Mouse (Mus musculus) hindbrain, embryonic 15.5 days (tissue): ENCODE results near the gene Adat3. TPM values are rescaled to one million over a fixed set of nuclear protein-coding genes. Genes with fewer than 3 reads are reported as not detected.
A peak's percentile ranks its signal among the peaks of the same experiment; 100 is the strongest.

Experiments
- ATAC-seq: fragments of 200-750 bp; cut with Nextera tagmentation; 2 replicates; pipeline ENCODE4 v1.8.0; 2017; ENCODE audit warnings: low read depth, moderate number of reproducible peaks, moderate TSS enrichment; ENCODE audit not compliant: low FRiP score
- H3K27ac ChIP-seq: fragments of 300-500 bp; sonication (generic); replicated peaks from 2 replicates; pipeline ENCODE4 v1.5.1; 2015; ENCODE audit warnings: mild to moderate bottlenecking, inconsistent platforms
- H3K27me3 ChIP-seq: fragments of 300-500 bp; sonication (generic); 2 replicates; pipeline ENCODE4 v1.6.1; 2015; ENCODE audit warnings: control low read depth, inconsistent platforms
- H3K36me3 ChIP-seq: fragments of 300-500 bp; sonication (generic); 2 replicates; pipeline ENCODE4 v1.6.1; 2015; ENCODE audit warnings: control low read depth, inconsistent platforms
- H3K4me1 ChIP-seq: fragments of 300-500 bp; sonication (generic); replicated peaks from 2 replicates; pipeline ENCODE4 v1.6.1; 2015; ENCODE audit warnings: control low read depth, inconsistent platforms
- H3K4me2 ChIP-seq: fragments of 300-500 bp; sonication (generic); 2 replicates; pipeline ENCODE4 v1.6.1; 2015; ENCODE audit warnings: moderate library complexity, mild to moderate bottlenecking, inconsistent platforms
- H3K4me3 ChIP-seq: fragments of 300-500 bp; sonication (generic); 2 replicates; pipeline ENCODE4 v1.5.1; 2015; ENCODE audit warnings: mild to moderate bottlenecking, inconsistent platforms
- H3K9ac ChIP-seq: fragments of 300-500 bp; sonication (generic); 2 replicates; pipeline ENCODE4 v1.6.1; 2015; ENCODE audit warnings: inconsistent platforms
- H3K9me3 ChIP-seq: fragments of 300-500 bp; sonication (generic); 2 replicates; pipeline ENCODE4 v1.6.1; 2016; ENCODE audit warnings: control low read depth, inconsistent platforms
- WGBS: fragments of 180-500 bp; shearing (Covaris S2); methylation state at CpG from one replicate; pipeline ENCODE4 v1.1.7; 2015; 5-methylcytosine and 5-hydroxymethylcytosine counted together
- polyA plus RNA-seq: library from polyadenylated mRNA; unstranded; fragments of >200 nt; fragmentation: Nextera tagmentation; extraction: Ambion mirVana; gene quantifications from 2 replicates; pipeline ENCODE4 v1.2.1, GENCODE M21; 2015

Adat3 gene
- polyA plus RNA-seq, 1 experiment from 2014 or later: 4.8 TPM

DNA sequence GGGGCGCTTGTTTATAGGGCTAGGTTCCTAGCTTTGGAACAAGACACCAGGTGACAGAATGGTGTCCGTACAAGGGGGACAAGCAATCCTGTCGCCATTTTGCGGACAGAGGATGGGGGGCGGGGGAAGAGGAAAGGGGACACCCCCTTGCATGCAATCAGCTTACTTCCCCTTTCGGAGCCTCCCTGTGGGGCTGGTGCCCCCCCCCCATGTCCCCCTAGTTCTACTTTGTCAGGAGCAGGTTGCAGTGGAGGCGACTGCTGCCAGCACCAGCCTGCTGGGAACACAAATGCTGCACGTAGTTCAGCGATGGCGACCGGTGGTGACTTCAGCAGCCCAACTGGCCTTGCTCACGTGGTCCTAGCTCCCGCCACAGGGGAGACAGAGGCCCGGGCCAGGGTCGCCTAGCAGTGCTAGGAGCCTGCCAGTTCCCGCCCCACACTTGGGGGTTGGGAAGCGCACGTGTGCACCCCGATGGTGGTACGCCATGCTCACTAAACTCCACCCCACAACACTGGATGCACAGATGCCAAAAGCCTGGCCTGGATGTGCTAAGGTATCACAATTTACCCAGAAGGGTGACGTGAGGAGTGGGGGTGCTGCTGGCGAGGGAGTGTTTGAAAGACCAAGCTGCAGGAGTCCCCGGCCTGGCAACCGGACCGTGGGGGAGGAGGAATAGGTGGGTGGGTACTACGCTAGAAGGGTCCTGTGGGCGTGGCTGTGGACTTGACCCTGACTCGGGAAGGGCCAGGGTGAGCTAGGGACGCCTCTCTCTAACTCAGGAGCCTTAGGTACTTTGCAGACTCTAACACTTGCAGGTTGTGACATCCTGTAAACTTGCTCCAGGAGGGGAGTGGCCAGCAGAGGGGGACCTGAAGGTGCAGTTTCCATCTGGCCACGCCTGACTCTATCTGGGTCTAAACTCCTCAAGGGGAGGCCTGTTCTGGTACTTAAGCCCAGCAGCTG, 31.5 kb upstream of the Adat3 start:
- peaks cover 62% of the 10 kb centered on the region for H3K4me1 ChIP-seq
- 17% methylated on average over 30 of the region's 30 CpGs for WGBS
- peak overlapping the region; percentile 44 for H3K4me2 ChIP-seq
- H3K27me3 ChIP-seq: no peaks in the 10 kb centered on the region
- no peak for ATAC-seq
- 0 out of 2 replicates have a peak overlapping the region, but pooled peaks have one; percentile 11 for H3K9ac ChIP-seq
- peaks cover 7% of the 10 kb centered on the region; the same call in 1 of the 2 replicates for H3K36me3 ChIP-seq
- H3K9me3 ChIP-seq: no peaks in the 10 kb centered on the region
- H3K27ac ChIP-seq: peak overlapping the region; percentile 45
- peak overlapping the region; percentile 3; the same call in 1 of the 2 replicates for H3K4me3 ChIP-seq

DNA sequence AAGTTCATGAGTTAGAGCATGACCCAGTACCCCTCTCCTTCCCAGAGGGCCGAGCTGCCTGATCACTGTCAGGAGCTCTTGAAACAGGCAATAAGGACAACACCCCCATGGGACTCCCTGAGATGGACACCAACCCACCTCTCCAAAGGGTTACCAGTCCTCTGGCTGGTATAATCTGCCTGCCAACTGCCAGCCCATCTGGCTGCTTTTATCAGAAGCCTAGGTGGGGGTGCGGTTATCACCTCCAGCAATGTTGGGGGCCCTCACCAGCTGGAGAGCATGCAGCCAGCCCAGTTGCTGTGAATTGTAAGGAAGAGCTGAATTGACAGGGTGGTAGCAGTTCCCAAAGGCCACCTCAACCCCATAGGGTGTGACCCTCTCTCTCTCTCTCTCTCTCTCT, 30.2 kb upstream of the Adat3 start:
- ATAC-seq: no peak
- 75% methylated on average over 2 of the region's 2 CpGs for WGBS

DNA sequence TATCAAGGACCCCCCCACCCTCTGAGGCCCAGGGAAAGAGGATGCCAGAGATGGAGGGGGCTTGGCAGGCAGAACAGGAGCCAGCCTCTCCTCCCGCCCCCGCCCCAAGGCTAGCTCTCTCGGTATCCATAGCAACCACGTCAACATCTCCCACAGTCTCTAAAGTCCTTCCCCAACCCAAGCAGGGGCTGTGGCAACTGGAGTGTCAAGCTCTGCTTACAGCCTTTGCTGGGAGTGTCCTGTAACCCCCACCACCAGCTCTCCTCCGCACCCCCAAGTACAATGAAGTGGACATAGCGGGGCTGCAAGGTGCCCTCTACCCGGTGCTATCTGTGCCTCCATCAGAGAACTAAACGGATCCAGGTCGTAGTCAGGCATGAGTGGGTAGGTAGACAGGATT, 28.7 kb upstream of the Adat3 start:
- WGBS: 53% methylated on average over 9 of the region's 9 CpGs
- H3K4me2 ChIP-seq: no peak overlapping the region
- H3K36me3 ChIP-seq: no peaks in the 10 kb centered on the region
- H3K4me1 ChIP-seq: peaks cover 65% of the 10 kb centered on the region
- no peak overlapping the region for H3K4me3 ChIP-seq
- H3K27ac ChIP-seq: no peak overlapping the region
- ATAC-seq: no peak
- no peaks in the 10 kb centered on the region for H3K27me3 ChIP-seq
- H3K9ac ChIP-seq: no peak overlapping the region
- H3K9me3 ChIP-seq: no peaks in the 10 kb centered on the region

More for the DNA sequence above, 30.2 kb upstream of the Adat3 start:
- Histone ChIP-seq H3K9me3 (no peaks in the 10 kb centered on the region), H3K27ac (no peak overlapping the region), H3K4me1 (peaks cover 53% of the 10 kb centered on the region), H3K9ac (no peak overlapping the region), H3K27me3 (no peaks in the 10 kb centered on the region), H3K36me3 (peaks cover 7% of the 10 kb centered on the region; the same call in 1 of the 2 replicates), H3K4me3 (no peak overlapping the region), H3K4me2 (no peak overlapping the region)

DNA sequence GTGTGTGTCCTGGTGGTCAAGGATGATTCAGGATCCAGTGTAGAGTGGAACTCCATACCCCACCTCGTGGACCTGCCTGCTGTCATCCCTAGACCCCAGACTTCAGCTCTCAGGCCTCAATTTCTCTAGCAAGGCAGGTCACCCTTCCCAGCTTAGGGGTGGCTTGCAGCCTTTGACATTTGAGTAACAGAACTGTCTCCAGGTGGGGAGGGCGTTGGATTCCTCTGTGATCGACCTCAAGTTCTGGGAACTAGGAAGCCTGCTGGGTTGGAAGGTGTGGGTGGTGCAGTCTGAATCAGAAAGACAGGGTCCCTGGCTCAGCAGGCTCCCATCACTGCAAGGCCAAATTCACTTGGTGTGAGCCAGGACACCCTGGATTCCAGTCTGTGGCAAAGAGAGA, 27.8 kb upstream of the Adat3 start:
- Histone ChIP-seq H3K27ac (no peak overlapping the region), H3K36me3 (no peaks in the 10 kb centered on the region), H3K4me1 (peaks cover 64% of the 10 kb centered on the region), H3K9me3 (no peaks in the 10 kb centered on the region), H3K4me3 (peak overlapping the region; percentile 87), H3K27me3 (no peaks in the 10 kb centered on the region), H3K4me2 (peak overlapping the region; percentile 92), H3K9ac (no peak overlapping the region)
- WGBS: 74% methylated on average over 3 of the region's 3 CpGs
- ATAC-seq: no peak

DNA sequence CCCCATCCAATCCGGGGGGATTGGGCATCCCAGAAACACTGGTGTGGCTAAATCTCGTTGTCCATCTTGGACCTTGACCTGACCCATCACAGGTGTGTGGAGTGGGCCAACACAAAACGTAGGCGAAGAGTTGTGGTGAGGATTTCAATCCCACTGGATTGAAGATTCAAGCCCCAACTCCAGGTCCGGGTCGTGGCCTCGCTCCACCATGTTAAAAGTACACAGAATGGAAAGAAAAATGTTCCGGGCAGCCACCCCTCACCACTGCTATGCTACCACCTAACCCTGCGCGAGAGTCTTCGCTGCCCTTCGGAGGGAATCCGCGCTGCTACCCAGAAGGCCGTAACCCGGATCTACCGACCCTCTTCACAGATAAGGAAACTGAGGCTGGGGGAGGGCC, 26.8 kb upstream of the Adat3 start:
- Histone ChIP-seq H3K9me3 (no peaks in the 10 kb centered on the region), H3K4me2 (peak overlapping the region; percentile 92), H3K4me3 (peak overlapping the region; percentile 87), H3K36me3 (no peaks in the 10 kb centered on the region), H3K27ac (0 out of 2 replicates have a peak overlapping the region, but pooled peaks have one; percentile 91), H3K27me3 (no peaks in the 10 kb centered on the region), H3K4me1 (peaks cover 54% of the 10 kb centered on the region), H3K9ac (peak overlapping the region; percentile 76)
- no peak for ATAC-seq
- 20% methylated on average over 17 of the region's 17 CpGs for WGBS

DNA sequence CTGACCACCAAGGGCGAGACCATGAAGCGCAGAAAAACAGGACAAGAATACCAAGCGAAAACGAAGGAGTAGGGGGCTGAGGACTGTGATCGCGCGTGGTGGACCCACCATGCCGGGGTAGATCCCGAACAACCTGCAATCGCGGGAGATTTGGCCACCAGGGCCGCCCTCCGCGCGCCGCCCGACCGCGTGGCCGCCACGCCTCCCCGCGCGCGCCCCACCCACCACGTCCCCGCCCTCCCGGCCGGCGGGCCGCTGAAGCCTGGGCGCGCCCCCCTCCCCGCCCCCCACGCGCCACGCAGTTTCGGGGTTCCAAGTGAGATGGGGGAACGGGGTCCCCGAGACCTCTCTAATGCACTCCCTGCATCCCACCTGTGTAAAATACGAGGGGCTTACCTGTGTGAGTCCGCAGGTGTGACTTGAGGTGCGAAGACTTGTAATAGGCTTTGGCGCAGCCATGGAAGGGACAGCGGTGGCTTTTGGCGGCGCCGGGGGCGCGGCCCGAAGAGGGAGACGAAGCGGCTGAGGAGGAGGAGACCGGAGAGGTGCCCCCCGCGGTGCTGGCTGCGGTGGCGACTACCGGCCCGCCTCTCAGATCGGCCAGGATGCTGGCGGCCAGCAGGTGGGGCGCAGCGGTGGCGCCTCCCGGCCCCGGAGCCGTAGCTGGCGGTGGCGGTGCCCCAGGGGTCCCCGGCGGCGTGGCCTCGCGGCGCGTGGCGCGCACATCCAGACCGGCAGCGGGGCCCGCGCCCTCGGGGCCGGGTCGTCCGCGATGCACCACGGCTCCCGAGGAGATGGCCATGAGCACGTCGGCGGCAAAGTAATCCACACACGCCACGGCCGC, 26.1 kb upstream of the Adat3 start:
- peaks cover 48% of the 10 kb centered on the region for H3K4me1 ChIP-seq
- no peak for ATAC-seq

DNA sequence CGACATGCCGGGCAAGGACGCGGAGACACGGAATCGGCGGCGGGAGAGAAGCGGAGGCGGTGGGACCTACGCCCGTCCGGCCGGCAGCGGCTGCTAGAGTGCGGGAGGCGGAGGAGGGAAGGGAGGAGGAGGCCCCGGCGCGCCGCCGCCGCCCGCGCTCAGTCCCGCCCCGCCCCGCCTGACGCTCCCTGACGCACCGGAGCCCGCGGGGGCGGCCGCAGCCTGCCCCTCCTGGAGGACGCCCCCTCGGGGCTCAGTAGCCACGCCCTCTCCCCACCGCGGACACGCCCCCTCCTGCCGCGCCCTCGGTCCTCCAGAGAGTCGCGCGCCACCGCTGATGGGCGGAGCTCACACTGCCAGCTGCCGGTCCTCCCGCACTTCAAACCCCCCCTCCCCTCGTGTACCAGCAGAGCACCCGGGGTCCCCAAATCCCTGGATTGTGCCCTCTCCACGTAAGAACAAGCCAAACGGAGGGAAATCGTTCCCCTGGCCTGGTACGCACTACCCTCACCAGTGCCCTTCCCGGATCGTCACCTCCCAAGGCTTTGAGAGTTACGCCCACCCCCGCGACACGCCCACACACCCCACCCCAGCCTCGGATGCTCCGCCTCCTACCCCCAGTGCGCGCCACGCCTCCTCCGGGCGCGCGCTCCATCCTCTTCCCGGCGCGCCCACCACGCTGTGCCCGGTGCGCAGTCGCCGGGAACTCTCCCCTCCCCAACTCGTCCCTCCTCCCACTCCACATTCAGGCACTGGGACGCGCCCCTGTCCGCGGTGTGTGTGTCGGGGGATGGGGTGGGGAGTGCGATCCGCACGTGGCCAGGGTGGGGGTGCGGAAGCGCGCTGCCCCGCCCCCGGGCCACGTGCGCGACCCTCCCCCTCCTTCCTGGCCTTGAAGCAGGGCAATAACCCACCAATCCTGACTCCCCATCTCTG, 25.2 kb upstream of the Adat3 start, which contains the start of gene Klf16:
Gene Klf16, minus strand, starts transcription at position 127 of the 936 bp plus-strand sequence.
- H3K4me2 ChIP-seq: peak within 1 kb of the TSS; percentile 92
- peaks cover 44% of the 10 kb centered on the region for H3K4me1 ChIP-seq
- H3K36me3 ChIP-seq: peaks cover 3% of the 10 kb centered on the region; the same call in 1 of the 2 replicates
- H3K27me3 ChIP-seq: no peaks in the 10 kb centered on the region
- peak within 1 kb of the TSS; percentile 87 for H3K4me3 ChIP-seq
- ATAC-seq: peak; percentile 87
- under 1% methylated on average over 71 of the region's 97 CpGs for WGBS
- H3K9me3 ChIP-seq: no peaks in the 10 kb centered on the region
- peak within 1 kb of the TSS; percentile 91 for H3K27ac ChIP-seq
- H3K9ac ChIP-seq: peak within 1 kb of the TSS; percentile 76

More for the DNA sequence above, 26.1 kb upstream of the Adat3 start:
- peak overlapping the region; percentile 76 for H3K9ac ChIP-seq
- H3K9me3 ChIP-seq: no peaks in the 10 kb centered on the region
- H3K4me3 ChIP-seq: peak overlapping the region; percentile 87
- peaks cover 3% of the 10 kb centered on the region; the same call in 1 of the 2 replicates for H3K36me3 ChIP-seq
- H3K27me3 ChIP-seq: no peaks in the 10 kb centered on the region
- H3K27ac ChIP-seq: peak overlapping the region; percentile 91
- under 1% methylated on average over 92 of the region's 96 CpGs for WGBS
- H3K4me2 ChIP-seq: peak overlapping the region; percentile 92

DNA sequence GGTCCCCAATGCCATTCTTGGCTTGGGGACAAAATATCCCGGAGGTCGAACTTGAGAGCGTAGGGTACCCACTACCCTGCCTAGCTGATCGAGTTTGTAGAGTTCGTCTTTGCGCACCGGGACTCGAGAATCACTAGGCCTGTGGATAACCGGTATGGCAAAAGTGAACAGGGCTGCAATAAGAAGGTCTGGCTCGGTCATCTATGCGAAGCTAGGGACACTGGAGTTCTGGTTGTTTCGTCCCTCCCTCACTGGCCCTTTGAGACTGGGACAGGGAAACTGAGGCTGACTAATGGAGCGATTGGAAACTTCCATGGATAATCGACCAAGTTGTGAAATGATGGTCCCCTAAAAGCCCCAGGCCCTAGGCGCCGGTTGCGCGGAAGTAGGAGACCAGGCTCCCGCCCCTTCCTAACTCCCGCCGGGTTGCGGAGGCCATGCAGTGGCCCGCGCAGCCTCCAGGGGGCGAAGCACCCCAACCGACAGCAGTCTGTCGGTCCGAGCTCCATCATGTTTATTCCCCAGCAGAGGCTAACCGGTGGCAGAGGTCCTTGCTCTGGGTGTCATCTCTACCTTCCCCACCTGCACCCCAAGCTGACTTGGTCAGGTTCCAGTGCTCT, 24.4 kb upstream of the Adat3 start:
- Histone ChIP-seq H3K27ac (peak overlapping the region; percentile 91), H3K9me3 (no peaks in the 10 kb centered on the region), H3K9ac (peak overlapping the region; percentile 76; the same call in 1 of the 2 replicates), H3K4me2 (peak overlapping the region; percentile 92), H3K36me3 (peaks cover 3% of the 10 kb centered on the region; the same call in 1 of the 2 replicates), H3K4me3 (peak overlapping the region; percentile 87), H3K27me3 (no peaks in the 10 kb centered on the region), H3K4me1 (peaks cover 43% of the 10 kb centered on the region)
- under 1% methylated on average over 29 of the region's 29 CpGs for WGBS
- peak; percentile 3; the same call in 1 of the 2 replicates for ATAC-seq

DNA sequence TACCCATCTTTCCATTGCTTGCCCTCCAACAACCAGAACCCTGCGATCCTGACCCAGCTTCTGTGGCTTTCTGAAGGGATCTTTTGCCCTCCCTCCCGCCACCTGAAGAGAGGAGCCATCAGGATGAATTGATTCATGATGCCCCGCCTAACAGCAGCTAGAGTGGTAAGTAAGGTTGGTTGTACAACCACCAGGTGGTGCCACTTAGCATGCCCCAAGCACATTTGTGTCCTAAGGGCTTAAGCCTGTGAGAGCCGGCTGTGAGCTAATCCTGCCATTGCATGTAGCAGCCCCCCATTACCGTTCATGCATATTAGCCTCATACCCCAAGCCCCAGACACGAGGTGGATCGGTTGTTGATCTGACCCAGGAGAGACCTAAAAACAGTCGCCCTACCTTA, 23.8 kb upstream of the Adat3 start:
- 0 out of 2 replicates have a peak overlapping the region, but pooled peaks have one; percentile 87 for H3K4me3 ChIP-seq
- H3K9ac ChIP-seq: no peak overlapping the region
- peaks cover 3% of the 10 kb centered on the region; the same call in 1 of the 2 replicates for H3K36me3 ChIP-seq
- ATAC-seq: no peak
- 8% methylated on average over 8 of the region's 8 CpGs for WGBS
- H3K27ac ChIP-seq: peak overlapping the region; percentile 91; the same call in 1 of the 2 replicates
- H3K27me3 ChIP-seq: no peaks in the 10 kb centered on the region
- H3K9me3 ChIP-seq: no peaks in the 10 kb centered on the region
- peak overlapping the region; percentile 92 for H3K4me2 ChIP-seq
- peaks cover 37% of the 10 kb centered on the region for H3K4me1 ChIP-seq

DNA sequence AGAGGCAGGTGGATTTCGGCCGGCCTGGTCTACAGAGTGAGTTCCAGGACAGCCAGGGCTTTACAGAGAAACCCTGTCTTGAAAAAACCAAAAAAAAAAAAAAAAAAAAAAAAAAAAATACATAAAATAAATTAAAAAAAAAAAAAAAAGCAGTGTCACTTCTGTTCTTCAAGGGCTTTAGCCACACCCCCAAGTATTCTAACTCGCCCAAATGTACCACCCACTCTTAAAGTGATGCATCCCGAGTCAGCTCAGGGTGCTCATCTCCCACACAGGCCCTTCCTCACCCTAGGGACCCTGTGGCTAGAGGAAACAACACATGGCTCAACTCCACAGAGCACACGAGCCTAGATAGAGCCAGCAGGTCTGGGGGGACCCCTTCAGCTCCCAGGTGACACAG, 19.6 kb upstream of the Adat3 start:
- no peak overlapping the region for H3K9ac ChIP-seq
- no peaks in the 10 kb centered on the region for H3K9me3 ChIP-seq
- H3K4me3 ChIP-seq: no peak overlapping the region
- no peaks in the 10 kb centered on the region for H3K27me3 ChIP-seq
- H3K4me2 ChIP-seq: no peak overlapping the region
- ATAC-seq: no peak
- H3K4me1 ChIP-seq: peaks cover 34% of the 10 kb centered on the region
- no peak overlapping the region for H3K27ac ChIP-seq
- peaks cover 8% of the 10 kb centered on the region for H3K36me3 ChIP-seq
- WGBS: 86% methylated on average over 5 of the region's 5 CpGs
